Mouse (Mus musculus): Measurements from ENCODE around the gene Cyb5b. TPM values are rescaled to one million over a fixed set of nuclear protein-coding genes. Genes with fewer than 3 reads are reported as not detected.

Gene Cyb5b
- total RNA-seq, 2 experiments from 2014 or later, result 21.9 to 25.3 TPM

- no peak for DNase-seq
- intact Hi-C loops (cut with DNase I; ENCODE audit: low total_unique reads), result no loop called here
These were observed 26.1 kb upstream of the Cyb5b start for GRCm38 (mm10) chr8:107124343-107124742.

- peak; percentile 26 for DNase-seq
- intact Hi-C loops (cut with DNase I; ENCODE audit: low total_unique reads), result no loop called here
These were observed 21.0 kb upstream of the Cyb5b start for GRCm38 (mm10) chr8:107129171-107130025.

DNA sequence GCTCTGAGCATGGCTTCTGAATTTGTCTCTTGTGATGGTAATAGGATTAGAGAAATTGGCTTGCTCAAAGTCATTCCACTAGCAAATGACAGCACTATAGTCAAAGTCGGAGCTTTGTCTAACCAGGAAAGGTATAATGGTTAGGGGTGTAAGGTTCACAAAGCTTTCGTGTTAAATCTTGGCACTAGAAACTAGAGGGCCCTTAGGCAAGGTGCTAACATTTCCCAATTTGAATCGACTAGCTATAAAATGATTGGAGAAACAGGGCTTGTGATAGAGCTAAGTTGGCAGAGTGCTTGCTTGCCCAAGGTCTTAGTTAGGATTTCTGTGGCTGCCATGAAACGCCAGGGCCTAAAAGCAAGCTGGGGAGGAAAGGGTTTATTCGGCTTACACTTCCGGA lies 20.4 kb upstream of the Cyb5b start:
- no peak for DNase-seq
- intact Hi-C loops (cut with DNase I; ENCODE audit: low total_unique reads), result no loop called here

- intact Hi-C loops (cut with DNase I; ENCODE audit: low total_unique reads), result no loop called here
- DNase-seq, result no peak
These were observed 17.6 kb upstream of the Cyb5b start for GRCm38 (mm10) chr8:107132581-107133491.

- intact Hi-C loops (cut with DNase I; ENCODE audit: low total_unique reads), result no loop called here
- no peak for DNase-seq
These were observed 16.6 kb upstream of the Cyb5b start for GRCm38 (mm10) chr8:107133881-107134280.

DNA sequence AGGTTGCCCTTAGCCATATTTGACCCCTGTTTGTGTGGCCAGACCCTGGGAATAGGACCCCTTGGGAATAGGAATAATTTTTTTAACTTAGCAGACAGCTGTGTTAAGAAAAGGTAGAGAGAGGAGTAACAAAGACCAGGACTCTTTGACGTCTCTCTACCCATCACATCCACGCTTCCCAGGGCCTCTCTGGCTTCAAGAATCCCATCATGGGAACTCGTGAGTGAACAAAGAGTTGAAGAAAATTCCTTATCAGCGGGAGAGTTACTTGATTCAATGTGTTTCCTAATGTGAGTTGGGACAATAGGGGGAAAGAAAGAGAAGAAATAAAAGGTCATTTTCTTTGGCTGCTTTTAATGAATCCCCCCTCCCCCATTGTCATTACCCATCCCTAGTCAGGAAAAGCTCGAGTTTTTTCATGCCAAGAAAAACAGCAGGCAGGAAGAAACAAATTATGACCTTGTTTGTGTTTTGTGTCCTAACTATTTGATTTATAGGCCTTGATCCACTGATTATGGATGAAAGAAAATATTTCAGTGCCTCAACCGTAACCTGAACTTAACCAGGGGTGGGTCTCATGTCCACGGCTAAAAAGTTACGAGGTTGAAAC lies 14.3 kb upstream of the Cyb5b start:
- intact Hi-C loops (cut with DNase I; ENCODE audit: low total_unique reads), result no loop called here
- DNase-seq, result no peak

DNA sequence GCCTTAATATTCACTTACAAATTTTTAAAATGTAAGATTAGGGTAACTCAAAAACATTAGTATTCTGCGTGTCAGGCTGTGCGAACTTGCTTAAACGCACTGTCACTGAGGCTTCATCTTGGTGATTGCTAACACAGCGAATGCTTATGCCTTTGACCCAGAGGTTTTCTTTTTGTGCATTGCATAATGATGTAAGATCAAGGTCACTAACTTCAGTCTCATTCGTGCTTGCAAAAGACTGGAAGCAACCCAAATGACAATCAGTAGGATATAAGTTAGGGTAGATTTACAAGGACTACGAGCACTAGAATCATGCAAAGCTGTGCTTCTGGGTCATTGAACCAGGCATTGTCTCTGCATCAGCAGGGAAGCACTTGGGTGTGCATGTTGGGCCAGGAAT lies 12.8 kb upstream of the Cyb5b start:
- intact Hi-C loops (cut with DNase I; ENCODE audit: low total_unique reads), result no loop called here

DNA sequence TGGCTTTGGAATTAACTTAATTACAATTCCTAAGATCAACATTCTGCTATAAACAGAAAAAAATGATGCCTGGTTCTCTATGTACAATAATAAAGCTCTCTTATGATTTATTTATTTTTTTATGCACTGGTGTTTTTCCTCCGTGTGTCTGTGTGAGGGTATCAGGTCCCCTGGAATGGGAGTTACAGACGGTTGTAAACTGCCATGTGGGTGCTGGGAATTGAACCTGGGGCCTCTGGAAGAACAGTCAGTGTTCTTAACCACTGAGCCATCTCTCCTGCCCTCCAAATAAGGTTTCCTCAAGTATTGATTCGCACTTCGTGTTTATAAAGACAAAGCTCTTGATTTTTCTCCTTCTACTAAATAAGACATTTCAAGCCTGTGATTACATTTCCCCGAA lies 12.1 kb upstream of the Cyb5b start:
- intact Hi-C loops (cut with DNase I; ENCODE audit: low total_unique reads), result no loop called here
- no peak for DNase-seq

More for the DNA sequence above, 12.8 kb upstream of the Cyb5b start:
- no peak for DNase-seq

DNA sequence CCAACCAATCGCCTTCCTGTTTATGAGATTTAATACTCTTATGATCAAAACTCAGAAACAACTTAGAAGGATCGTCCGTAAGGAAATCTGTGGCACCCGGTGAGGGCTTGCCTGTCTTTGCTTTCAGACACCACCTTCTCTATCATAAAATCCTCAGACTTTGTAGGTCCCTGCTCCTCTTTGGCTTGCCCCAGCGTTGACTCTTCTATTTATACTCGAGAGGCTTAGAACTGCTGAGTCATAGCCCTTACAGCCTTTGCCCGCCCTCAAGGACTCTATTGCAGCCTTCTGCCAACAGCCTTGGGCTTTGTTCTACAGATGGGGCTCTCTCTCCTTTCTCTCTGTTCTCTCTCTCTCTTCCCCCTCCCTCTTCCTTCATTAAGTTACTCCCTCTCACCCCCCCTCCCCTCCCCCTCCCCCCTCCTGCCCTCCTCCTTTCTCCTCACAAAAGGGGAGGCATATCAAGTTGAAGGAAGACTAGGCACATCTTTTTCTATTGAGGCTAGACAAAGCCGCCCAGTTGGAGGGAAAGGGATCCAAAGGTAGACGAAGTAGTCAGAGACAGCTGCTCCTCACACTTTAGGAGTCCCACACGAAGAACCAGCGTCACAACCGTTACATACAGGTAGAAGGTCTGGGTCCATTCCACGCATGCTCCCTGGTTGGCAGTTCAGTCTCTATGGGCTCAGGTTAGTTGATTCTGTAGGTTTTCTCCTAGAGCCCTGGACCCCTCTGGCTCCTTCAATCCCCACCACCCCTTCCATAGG lies 10.6 kb upstream of the Cyb5b start:
- DNase-seq, result peak; percentile 14
- intact Hi-C loops (cut with DNase I; ENCODE audit: low total_unique reads), result no loop called here

DNA sequence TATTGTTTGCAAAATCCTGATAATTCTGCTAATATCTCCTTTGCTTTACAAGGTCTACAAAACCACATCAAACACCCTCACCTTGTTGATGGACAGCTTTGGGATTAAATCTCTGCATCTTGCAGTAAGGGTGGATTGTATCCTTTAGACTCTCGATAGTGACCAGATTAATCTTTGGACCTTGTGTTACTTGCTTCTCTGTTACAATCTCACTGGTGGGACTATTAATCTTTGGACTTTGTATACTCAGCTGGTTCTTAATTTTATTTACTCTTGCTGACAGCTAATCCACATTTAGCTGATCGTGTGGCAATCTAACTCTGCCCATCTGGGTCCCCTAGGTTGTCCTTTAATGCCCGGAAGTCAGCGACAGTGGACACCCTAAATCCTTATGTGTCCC lies 7.9 kb upstream of the Cyb5b start:
- no peak for DNase-seq
- intact Hi-C loops (cut with DNase I; ENCODE audit: low total_unique reads), result no loop called here

- intact Hi-C loops (cut with DNase I; ENCODE audit: low total_unique reads), result no loop called here
- no peak for DNase-seq
These were observed 6.9 kb upstream of the Cyb5b start for GRCm38 (mm10) chr8:107143501-107143900.

GRCm38 (mm10) chr8:107146186-107146585 lies 4.3 kb upstream of the Cyb5b start:
- intact Hi-C loops (cut with DNase I; ENCODE audit: low total_unique reads), result no loop called here
- DNase-seq, result no peak

GRCm38 (mm10) chr8:107148802-107149201 lies 1.6 kb upstream of the Cyb5b start:
- intact Hi-C loops (cut with DNase I; ENCODE audit: low total_unique reads), result no loop called here
- no peak for DNase-seq

DNA sequence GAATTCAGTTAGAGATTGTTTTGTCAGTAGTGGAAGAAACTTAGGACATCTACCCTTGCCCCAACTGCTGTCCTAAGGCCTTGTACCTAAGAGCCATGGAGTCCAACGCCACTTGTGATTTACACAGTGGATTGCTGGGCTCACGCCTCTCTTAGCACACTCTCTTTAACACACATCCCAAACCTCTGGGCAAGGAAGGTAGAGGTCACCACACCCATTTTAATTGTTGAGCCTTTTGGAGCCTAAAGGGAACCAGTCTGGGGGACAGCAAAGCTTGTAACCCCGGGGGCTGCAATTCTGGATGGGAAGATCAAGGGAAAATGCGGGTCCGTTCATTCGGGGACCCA lies 410 bp upstream of the Cyb5b start:
- intact Hi-C loops (cut with DNase I; ENCODE audit: low total_unique reads), result no loop called here
- DNase-seq, result no peak

DNA sequence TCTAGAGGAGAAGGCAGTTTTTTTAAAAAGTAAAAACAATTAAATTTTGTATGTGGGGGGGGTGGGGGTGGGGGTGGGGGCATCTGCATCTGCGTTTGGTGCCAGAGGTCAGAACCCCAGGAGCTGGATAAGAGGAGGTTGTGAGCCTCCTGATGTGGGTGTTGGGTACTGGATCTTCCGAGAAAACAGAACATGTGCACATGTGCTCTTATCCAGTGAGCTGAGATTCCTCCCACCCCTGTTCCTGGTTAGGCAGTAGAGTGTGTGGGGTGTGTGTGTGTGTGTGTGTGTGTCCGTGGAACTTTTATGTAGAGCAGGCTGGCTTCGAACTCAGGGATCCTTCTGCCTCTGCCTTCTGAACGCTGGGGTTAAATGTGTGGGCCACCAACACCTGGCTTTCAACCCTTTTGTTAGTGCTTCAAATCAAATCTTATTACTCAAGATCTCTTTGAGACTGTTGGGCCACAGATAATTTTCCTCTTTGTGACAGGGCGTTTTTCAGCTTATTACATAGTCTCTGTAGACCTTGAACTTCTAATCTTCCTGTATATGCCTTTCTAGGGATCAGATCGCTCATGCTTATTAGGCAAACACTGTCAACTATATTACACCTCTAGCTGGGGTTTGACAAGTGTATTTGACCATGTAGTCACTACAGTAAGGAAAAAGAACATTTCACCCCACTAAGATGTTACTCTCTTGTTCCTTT lies 926 bp downstream of the Cyb5b start:
- intact Hi-C loops (cut with DNase I; ENCODE audit: low total_unique reads), result no loop called here
- no peak for DNase-seq

GRCm38 (mm10) chr8:107153326-107154210 lies 3.1 kb downstream of the Cyb5b start:
- intact Hi-C loops (cut with DNase I; ENCODE audit: low total_unique reads), result no loop called here
- DNase-seq, result no peak

DNA sequence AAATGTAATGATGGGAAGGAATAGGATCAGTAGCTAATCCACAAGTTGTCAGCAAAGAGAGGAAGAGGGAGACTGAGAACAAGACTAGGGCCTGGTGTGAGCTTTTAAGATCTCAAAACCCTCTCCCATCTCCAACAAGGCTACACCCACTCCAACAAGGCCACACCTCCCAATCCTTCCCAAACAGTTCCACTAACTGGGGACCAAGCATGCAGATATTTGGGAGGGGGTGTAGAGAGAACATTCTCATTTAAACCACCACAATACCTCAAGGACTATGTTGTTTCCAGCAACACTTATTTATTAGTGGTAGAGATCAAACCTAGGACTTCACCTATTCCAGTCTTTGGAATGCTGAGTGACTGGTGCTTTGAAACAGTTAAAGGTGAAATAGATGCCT lies 6.4 kb downstream of the Cyb5b start:
- intact Hi-C loops (cut with DNase I; ENCODE audit: low total_unique reads), result no loop called here
- no peak for DNase-seq

DNA sequence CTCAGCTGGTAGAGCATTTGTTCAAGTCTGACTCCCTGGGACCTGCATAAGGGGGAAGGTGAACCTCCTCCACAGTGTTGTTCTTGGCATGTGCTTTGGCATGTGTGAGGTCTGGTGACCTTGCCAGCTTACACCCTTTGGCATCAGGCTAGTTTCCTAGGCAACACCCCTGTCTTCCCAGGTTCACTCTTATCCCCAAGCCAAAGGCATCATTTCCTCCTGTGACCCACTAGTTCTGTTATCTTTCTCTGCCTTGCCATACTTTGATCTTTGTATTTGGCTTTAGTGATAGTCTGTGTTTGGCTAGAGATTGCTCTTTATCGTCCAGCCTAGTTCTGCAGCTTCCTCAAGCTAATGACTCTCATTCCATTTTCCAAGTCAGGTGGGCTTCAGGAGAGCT lies 7.4 kb downstream of the Cyb5b start:
- intact Hi-C loops (cut with DNase I; ENCODE audit: low total_unique reads), result no loop called here
- no peak for DNase-seq

All from gastrocnemius, postnatal 14 days (tissue).